Mouse (Mus musculus): ENCODE results near the gene Usb1. TPM values are rescaled to one million over a fixed set of nuclear protein-coding genes. Genes with fewer than 3 reads are reported as not detected.

The Usb1 gene
- polyA plus RNA-seq, 1 experiment from 2014 or later = 37.4 TPM

- Histone ChIP-seq H3K9ac (no peak overlapping the region), H3K27ac (no peak overlapping the region), H3K4me1 (peaks cover 32% of the 10 kb centered on the region), H3K36me3 (replicated peaks) (peaks cover 15% of the 10 kb centered on the region), H3K27me3 (replicated peaks) (no peaks in the 10 kb centered on the region), H3K4me3 (no peak overlapping the region), H3K4me2 (no peak overlapping the region), H3K9me3 (no peaks in the 10 kb centered on the region)
- peak; percentile 51 for ATAC-seq (replicated peaks)
- 31% methylated on average over 8 of the region's 8 CpGs for WGBS
These were observed 14.8 kb downstream of the Usb1 start for GRCm38 (mm10) chr8:95346643-95347545.

GRCm38 (mm10) chr8:95348356-95348755, 16.3 kb downstream of the Usb1 start:
- H3K4me3 ChIP-seq = no peak overlapping the region
- H3K4me2 ChIP-seq = no peak overlapping the region
- peaks cover 36% of the 10 kb centered on the region for H3K4me1 ChIP-seq
- no peaks in the 10 kb centered on the region for H3K27me3 ChIP-seq (replicated peaks)
- WGBS = 89% methylated on average over 2 of the region's 2 CpGs
- no peak for ATAC-seq (replicated peaks)
- H3K9ac ChIP-seq = no peak overlapping the region
- 0 out of 2 replicates have a peak overlapping the region, but pooled peaks have one; percentile 15 for H3K27ac ChIP-seq
- peaks cover 8% of the 10 kb centered on the region; the same call in 1 of the 2 replicates for H3K36me3 ChIP-seq (replicated peaks)
- H3K9me3 ChIP-seq = no peaks in the 10 kb centered on the region

- peaks cover 43% of the 10 kb centered on the region for H3K4me1 ChIP-seq
- 0 out of 2 replicates have a peak, but pooled peaks cover 7% of the 10 kb centered on the region for H3K36me3 ChIP-seq (replicated peaks)
- no peak overlapping the region for H3K9ac ChIP-seq
- no peak overlapping the region for H3K4me3 ChIP-seq
- H3K4me2 ChIP-seq = peak overlapping the region; percentile 19; the same call in 1 of the 2 replicates
- no peak for ATAC-seq (replicated peaks)
- H3K27me3 ChIP-seq (replicated peaks) = no peaks in the 10 kb centered on the region
- H3K27ac ChIP-seq = 0 out of 2 replicates have a peak overlapping the region, but pooled peaks have one; percentile 15
- WGBS = 47% methylated on average over 19 of the region's 19 CpGs
- no peaks in the 10 kb centered on the region for H3K9me3 ChIP-seq
These were observed 16.9 kb downstream of the Usb1 start for GRCm38 (mm10) chr8:95348811-95349630.

- Histone ChIP-seq H3K9me3 (no peaks in the 10 kb centered on the region), H3K4me2 (peak overlapping the region; percentile 95), H3K4me1 (peaks cover 59% of the 10 kb centered on the region), H3K36me3 (replicated peaks) (no peaks in the 10 kb centered on the region), H3K27me3 (replicated peaks) (no peaks in the 10 kb centered on the region), H3K27ac (peak overlapping the region; percentile 80), H3K4me3 (peak overlapping the region; percentile 84), H3K9ac (0 out of 2 replicates have a peak overlapping the region, but pooled peaks have one; percentile 68)
- WGBS = 2% methylated on average over 15 of the region's 15 CpGs
- ATAC-seq (replicated peaks) = no peak
These were observed 19.4 kb downstream of the Usb1 start for GRCm38 (mm10) chr8:95351461-95351860.

- Histone ChIP-seq H3K27ac (peak within 1 kb of the TSS; percentile 80), H3K9me3 (no peaks in the 10 kb centered on the region), H3K36me3 (replicated peaks) (no peaks in the 10 kb centered on the region), H3K4me3 (peak within 1 kb of the TSS; percentile 84), H3K4me1 (peaks cover 54% of the 10 kb centered on the region), H3K27me3 (replicated peaks) (no peaks in the 10 kb centered on the region), H3K9ac (peak within 1 kb of the TSS; percentile 68), H3K4me2 (peak within 1 kb of the TSS; percentile 95)
- under 1% methylated on average over 70 of the region's 80 CpGs for WGBS
- peak; percentile 81 for ATAC-seq (replicated peaks)
These were observed 20.2 kb downstream of the Usb1 start, which contains the start of gene Mmp15 for GRCm38 (mm10) chr8:95352151-95352870. TSS of gene Mmp15 (plus strand) at chr8:95352268.

GRCm38 (mm10) chr8:95352871-95353866, 21.1 kb downstream of the Usb1 start:
- H3K9ac ChIP-seq = peak overlapping the region; percentile 68
- H3K36me3 ChIP-seq (replicated peaks) = no peaks in the 10 kb centered on the region
- peak overlapping the region; percentile 95 for H3K4me2 ChIP-seq
- no peaks in the 10 kb centered on the region for H3K27me3 ChIP-seq (replicated peaks)
- no peaks in the 10 kb centered on the region for H3K9me3 ChIP-seq
- peak; percentile 56 for ATAC-seq (replicated peaks)
- H3K4me3 ChIP-seq = peak overlapping the region; percentile 84
- H3K4me1 ChIP-seq = peaks cover 57% of the 10 kb centered on the region
- H3K27ac ChIP-seq = peak overlapping the region; percentile 80
- WGBS = 2% methylated on average over 60 of the region's 62 CpGs

GRCm38 (mm10) chr8:95354606-95355005, 22.5 kb downstream of the Usb1 start:
- no peak for ATAC-seq (replicated peaks)
- no peak overlapping the region for H3K9ac ChIP-seq
- peak overlapping the region; percentile 95; the same call in 1 of the 2 replicates for H3K4me2 ChIP-seq
- H3K36me3 ChIP-seq (replicated peaks) = no peaks in the 10 kb centered on the region
- no peak overlapping the region for H3K4me3 ChIP-seq
- WGBS = 83% methylated on average over 2 of the region's 2 CpGs
- H3K27ac ChIP-seq = no peak overlapping the region
- H3K27me3 ChIP-seq (replicated peaks) = no peaks in the 10 kb centered on the region
- H3K4me1 ChIP-seq = peaks cover 56% of the 10 kb centered on the region
- no peaks in the 10 kb centered on the region for H3K9me3 ChIP-seq

GRCm38 (mm10) chr8:95358550-95359411, 26.7 kb downstream of the Usb1 start:
- H3K4me1 ChIP-seq = peaks cover 52% of the 10 kb centered on the region
- WGBS = 51% methylated on average over 8 of the region's 8 CpGs
- no peaks in the 10 kb centered on the region for H3K36me3 ChIP-seq (replicated peaks)
- H3K27me3 ChIP-seq (replicated peaks) = no peaks in the 10 kb centered on the region
- H3K4me2 ChIP-seq = no peak overlapping the region
- no peak for ATAC-seq (replicated peaks)
- no peaks in the 10 kb centered on the region for H3K9me3 ChIP-seq
- H3K9ac ChIP-seq = no peak overlapping the region
- peak overlapping the region; percentile 10; the same call in 1 of the 2 replicates for H3K27ac ChIP-seq
- no peak overlapping the region for H3K4me3 ChIP-seq

GRCm38 (mm10) chr8:95360181-95361015, 28.3 kb downstream of the Usb1 start:
- no peak overlapping the region for H3K9ac ChIP-seq
- 41% methylated on average over 7 of the region's 7 CpGs for WGBS
- no peak overlapping the region for H3K4me2 ChIP-seq
- H3K27me3 ChIP-seq (replicated peaks) = no peaks in the 10 kb centered on the region
- H3K4me3 ChIP-seq = no peak overlapping the region
- H3K4me1 ChIP-seq = peaks cover 38% of the 10 kb centered on the region
- peak overlapping the region; percentile 45 for H3K27ac ChIP-seq
- no peaks in the 10 kb centered on the region for H3K9me3 ChIP-seq
- no peaks in the 10 kb centered on the region for H3K36me3 ChIP-seq (replicated peaks)
- peak; percentile 22; the same call in 1 of the 2 replicates for ATAC-seq (replicated peaks)

Measured in midbrain, embryonic 15.5 days (tissue).